Mouse (Mus musculus): ENCODE results near the gene Klk9.

- TF ChIP-seq POLR2A (IDR thresholded peaks at IDR 0.05; ENCODE audit: low read depth, low read length) (no peak), CTCF (IDR thresholded peaks at IDR 0.05; ENCODE audit: extremely low read depth, insufficient read length, insufficient replicate concordance, low read depth, low read length) (no peak)
Observed at GRCm38 (mm10) chr7:43829006-43829405, 37.3 kb downstream of the Klk9 start.
